In genomic region chr3:87987633-87988032, GRCm38 (mm10) we compare ENCODE assay signal across 7 mouse cellular contexts. TPM values are rescaled to one million over a fixed set of nuclear protein-coding genes. Genes with fewer than 3 reads are reported as not detected.
A peak's percentile ranks its signal among the peaks of the same experiment; 100 is the strongest.
DNase-seq lines count a peak whose midpoint lies in the region; ATAC-seq and TF ChIP-seq lines count a peak whose summit lies in the region.

No protein-coding gene starts in this region.

- no peaks in the 10 kb centered on the region for H3K27me3 ChIP-seq in thymus, adult 2 months (ENCODE audit: control insufficient read depth, insufficient read depth, low read length)
- H3K27me3 ChIP-seq in embryonic facial prominence, embryonic 11.5 days (ENCODE audit: control insufficient read depth, insufficient read depth, low read length), result peaks cover 16% of the 10 kb centered on the region

- no peaks in the 10 kb centered on the region for H3K36me3 ChIP-seq in thymus, adult 2 months (ENCODE audit: control insufficient read depth, insufficient read depth, low read length)
- no peaks in the 10 kb centered on the region for H3K36me3 ChIP-seq in embryonic facial prominence, embryonic 11.5 days (replicated peaks; ENCODE audit: control insufficient read depth, insufficient read depth, low read depth, low read length)

- H3K4me2 ChIP-seq in embryonic facial prominence, embryonic 11.5 days (ENCODE audit: low read depth, low read length), result peak overlapping the region; percentile 77

- H3K9me3 ChIP-seq in embryonic facial prominence, embryonic 11.5 days (replicated peaks; ENCODE audit: control insufficient read depth, low read length), result no peaks in the 10 kb centered on the region

- no peak overlapping the region for H3K27ac ChIP-seq in thymus, adult 2 months (ENCODE audit: control insufficient read depth, insufficient read depth, low read length)
- no peak overlapping the region for H3K27ac ChIP-seq in embryonic facial prominence, embryonic 11.5 days (replicated peaks; ENCODE audit: low read depth, low read length)

- TF ChIP-seq CTCF in thymus, adult 2 months (IDR thresholded peaks at IDR 0.05; ENCODE audit: borderline replicate concordance, control insufficient read depth, extremely low read depth, insufficient read depth, low read length, poor library complexity), result peak; percentile 10; the same call in 1 of the 2 replicates

- peak; percentile 17 for DNase-seq in thymus, adult 2 months
- no peak for DNase-seq in thymus, adult 18-20 months
- peak; percentile 79 for DNase-seq in embryonic facial prominence, embryonic 11.5 days (ENCODE audit: low spot score)
- DNase-seq in lung, postnatal 36 days, result peak; percentile 47
- peak; percentile 62 for DNase-seq in testis, postnatal 14 days (ENCODE audit: low spot score)

- H3K4me1 ChIP-seq in thymus, adult 2 months (replicated peaks; ENCODE audit: control insufficient read depth, insufficient read depth, low read length), result peaks cover 20% of the 10 kb centered on the region
- H3K4me1 ChIP-seq in embryonic facial prominence, embryonic 11.5 days (ENCODE audit: control insufficient read depth, insufficient read depth, low read length), result peaks cover 11% of the 10 kb centered on the region

- WGBS in thymus, adult 2 months, result under 1% methylated on average over 15 of the region's 15 CpGs
- under 1% methylated on average over 15 of the region's 15 CpGs for WGBS in embryonic facial prominence, embryonic 11.5 days

- peak; percentile 22; the same call in 1 of the 2 replicates for ATAC-seq in embryonic facial prominence, embryonic 11.5 days (replicated peaks; ENCODE audit: insufficient number of reproducible peaks, low FRiP score, low TSS enrichment, low read depth)
- ATAC-seq in inflammation-experienced regulatory T-cells, adult 6 months, result peak; percentile 18
- no peak for ATAC-seq in cerebellum, adult (ENCODE audit: insufficient number of reproducible peaks, low FRiP score, low TSS enrichment)

- H3K4me3 ChIP-seq in thymus, adult 2 months (ENCODE audit: control insufficient read depth, insufficient read depth, low read length), result peak overlapping the region; percentile 18
- peak overlapping the region; percentile 27 for H3K4me3 ChIP-seq in embryonic facial prominence, embryonic 11.5 days (ENCODE audit: low read depth, low read length)

- no peak for TF ChIP-seq POLR2A in thymus, adult 2 months (IDR thresholded peaks at IDR 0.05; ENCODE audit: control insufficient read depth, extremely low read depth, insufficient read depth, low read length, poor library complexity)

- H3K9ac ChIP-seq in embryonic facial prominence, embryonic 11.5 days (replicated peaks; ENCODE audit: low read length), result peak overlapping the region; percentile 58

RNA-seq across cellular contexts. Expression of gene Bcan, which starts 12.4 kb away (rescaled TPM):
- polyA plus RNA-seq in thymus, adult 2 months (2012; rRNA removed), result 0.23 and 0.54 TPM in 2 replicates
- polyA plus RNA-seq in embryonic facial prominence, embryonic 11.5 days (2014; fragmentation: Nextera tagmentation; extraction: Ambion mirVana), result 0.06 TPM in 1 of 2 replicates, not detected in the other
- not detected for polyA plus RNA-seq in inflammation-experienced regulatory T-cells, adult 6 months (2017; shearing (Covaris generic))

RNA-seq across cellular contexts. Expression of gene Nes, which starts 16.8 kb away (rescaled TPM):
- 1.1 and 1.3 TPM in 2 replicates for polyA plus RNA-seq in thymus, adult 2 months (2012; rRNA removed)
- 15.1 and 16.2 TPM in 2 replicates for polyA plus RNA-seq in embryonic facial prominence, embryonic 11.5 days (2014; fragmentation: Nextera tagmentation; extraction: Ambion mirVana)
- polyA plus RNA-seq in inflammation-experienced regulatory T-cells, adult 6 months (2017; shearing (Covaris generic)), result not detected

RNA-seq across cellular contexts. Expression of gene Crabp2, which starts 39.2 kb away (rescaled TPM):
- polyA plus RNA-seq in thymus, adult 2 months (2012; rRNA removed), result 1.6 and 2.3 TPM in 2 replicates
- 626 and 642 TPM in 2 replicates for polyA plus RNA-seq in embryonic facial prominence, embryonic 11.5 days (2014; fragmentation: Nextera tagmentation; extraction: Ambion mirVana)
- not detected for polyA plus RNA-seq in inflammation-experienced regulatory T-cells, adult 6 months (2017; shearing (Covaris generic))

RNA-seq across cellular contexts. Expression of gene Hapln2, which starts 39.8 kb away (rescaled TPM):
- 0.23 and 0.26 TPM in 2 replicates for polyA plus RNA-seq in thymus, adult 2 months (2012; rRNA removed)
- 0.32 TPM in 1 of 2 replicates, not detected in the other for polyA plus RNA-seq in embryonic facial prominence, embryonic 11.5 days (2014; fragmentation: Nextera tagmentation; extraction: Ambion mirVana)
- polyA plus RNA-seq in inflammation-experienced regulatory T-cells, adult 6 months (2017; shearing (Covaris generic)), result not detected

RNA-seq across cellular contexts. Expression of gene Gpatch4, which starts 55.3 kb away (rescaled TPM):
- polyA plus RNA-seq in thymus, adult 2 months (2012; rRNA removed), result 11.3 and 14.7 TPM in 2 replicates
- polyA plus RNA-seq in embryonic facial prominence, embryonic 11.5 days (2014; fragmentation: Nextera tagmentation; extraction: Ambion mirVana), result 34.7 and 37.8 TPM in 2 replicates
- polyA plus RNA-seq in inflammation-experienced regulatory T-cells, adult 6 months (2017; shearing (Covaris generic)), result 10 to 100 TPM; 20.8 to 37.5 (median 36.6) TPM

Comparison
In these comparisons a context has a peak if more than half of its experiments do, and no peak if none do; other contexts are left out.
1. DNase-seq: peak in thymus, adult 2 months (single experiment), embryonic facial prominence, embryonic 11.5 days (single experiment), lung, postnatal 36 days (single experiment) and testis, postnatal 14 days (single experiment); none in thymus, adult 18-20 months (0 of 2).
2. RNA of gene Crabp2, which starts 39.2 kb away (polyA plus RNA-seq): 626 to 642 TPM in embryonic facial prominence, embryonic 11.5 days; 1.6 to 2.3 TPM in thymus, adult 2 months and not detected in inflammation-experienced regulatory T-cells, adult 6 months; every median in the first group is over 100 times any median in the second.